Mouse (Mus musculus) testis, adult 2 months (tissue): ENCODE results near the gene Mov10. TPM values are rescaled to one million over a fixed set of nuclear protein-coding genes. Genes with fewer than 3 reads are reported as not detected.

Experiments
- H3K27ac ChIP-seq: fragments of 200-500 bp; 2 replicates; pipeline ENCODE4 v1.5.1; 2012; ENCODE audit warnings: low read depth, low read length; ENCODE audit not compliant: control insufficient read depth, insufficient read depth
- H3K27me3 ChIP-seq: fragments of 200-500 bp; 2 replicates; pipeline ENCODE4 v1.6.1; 2012; ENCODE audit warnings: mild to moderate bottlenecking, low read length, moderate library complexity; ENCODE audit not compliant: control insufficient read depth, insufficient read depth
- H3K36me3 ChIP-seq: fragments of 200-500 bp; 2 replicates; pipeline ENCODE4 v1.6.1; 2012; ENCODE audit warnings: mild to moderate bottlenecking, low read length; ENCODE audit not compliant: control insufficient read depth, insufficient read depth
- H3K4me1 ChIP-seq: fragments of 200-500 bp; 2 replicates; pipeline ENCODE4 v1.6.1; 2012; ENCODE audit warnings: low read length; ENCODE audit not compliant: control insufficient read depth, insufficient read depth
- H3K4me3 ChIP-seq: fragments of 200-500 bp; 2 replicates; pipeline ENCODE4 v1.5.1; 2012; ENCODE audit warnings: low read depth, mild to moderate bottlenecking, low read length, moderate library complexity, mixed read lengths; ENCODE audit not compliant: control insufficient read depth
- CTCF ChIP-seq: fragments of 200-500 bp; IDR thresholded peaks from 2 replicates; pipeline ENCODE4 v1.5.1; 2012; ENCODE audit warnings: low read depth, mild to moderate bottlenecking, inconsistent platforms, low read length, moderate library complexity; ENCODE audit not compliant: control insufficient read depth, insufficient read depth, insufficient replicate concordance
- POLR2A ChIP-seq: fragments of 200-500 bp; IDR thresholded peaks from 2 replicates; pipeline ENCODE4 v1.6.1; 2012; ENCODE audit warnings: low read depth, mild to moderate bottlenecking, inconsistent platforms, low read length, moderate library complexity; ENCODE audit not compliant: control insufficient read depth
- polyA plus RNA-seq: library from polyadenylated mRNA; depleted of rRNA; stranded (reverse); fragments of >200 nt; gene quantifications from 2 replicates; pipeline ENCODE4 v1.2.3, GENCODE M21; 2012

Gene Mov10
- polyA plus RNA-seq, 1 experiment = 8.7 TPM

GRCm38 (mm10) chr3:104788075-104788474 is 30.3 kb downstream of the Mov10 start, which contains the start of gene Rhoc:
Gene Rhoc (plus strand): TSS chr3:104788375.
- 0 out of 2 replicates have a peak within 1 kb of the TSS, but pooled peaks have one; percentile 5 for H3K27ac ChIP-seq
- H3K27me3 ChIP-seq = peaks cover 2% of the 10 kb centered on the region; the same call in 1 of the 2 replicates
- no peaks in the 10 kb centered on the region for H3K36me3 ChIP-seq
- peak within 1 kb of the TSS; percentile 83 for H3K4me3 ChIP-seq
- H3K4me1 ChIP-seq = peaks cover 16% of the 10 kb centered on the region
- no peak for TF ChIP-seq CTCF
- no peak for TF ChIP-seq POLR2A

GRCm38 (mm10) chr3:104785284-104785683 is 33.1 kb downstream of the Mov10 start:
- H3K36me3 ChIP-seq = no peaks in the 10 kb centered on the region
- H3K27me3 ChIP-seq = peaks cover 2% of the 10 kb centered on the region
- H3K4me3 ChIP-seq = no peak overlapping the region
- TF ChIP-seq CTCF (no peak), POLR2A (no peak)
- no peak overlapping the region for H3K27ac ChIP-seq
- peaks cover 30% of the 10 kb centered on the region for H3K4me1 ChIP-seq

- peaks cover 19% of the 10 kb centered on the region for H3K4me1 ChIP-seq
- no peaks in the 10 kb centered on the region for H3K36me3 ChIP-seq
- TF ChIP-seq POLR2A = no peak
- no peaks in the 10 kb centered on the region; the same call in 1 of the 2 replicates for H3K27me3 ChIP-seq
- H3K4me3 ChIP-seq = no peak overlapping the region; the same call in 1 of the 2 replicates
- no peak overlapping the region for H3K27ac ChIP-seq
These were observed 34.3 kb downstream of the Mov10 start for GRCm38 (mm10) chr3:104783971-104784500.

GRCm38 (mm10) chr3:104782061-104782681 is 36.2 kb downstream of the Mov10 start:
- TF ChIP-seq POLR2A (no peak), CTCF (no peak)
- H3K27ac ChIP-seq = no peak overlapping the region
- no peaks in the 10 kb centered on the region; the same call in 1 of the 2 replicates for H3K27me3 ChIP-seq
- H3K4me3 ChIP-seq = peak overlapping the region; percentile 89
- peaks cover 14% of the 10 kb centered on the region for H3K4me1 ChIP-seq
- H3K36me3 ChIP-seq = no peaks in the 10 kb centered on the region

GRCm38 (mm10) chr3:104781471-104781903 is 36.9 kb downstream of the Mov10 start, which contains the start of gene Fam19a3:
Gene Fam19a3 (minus strand): TSS chr3:104781840.
- Histone ChIP-seq H3K27me3 (no peaks in the 10 kb centered on the region; the same call in 1 of the 2 replicates), H3K36me3 (no peaks in the 10 kb centered on the region), H3K27ac (no peak within 1 kb of the TSS), H3K4me3 (peak within 1 kb of the TSS; percentile 89), H3K4me1 (peaks cover 18% of the 10 kb centered on the region)
- TF ChIP-seq POLR2A = no peak
- no peak for TF ChIP-seq CTCF

GRCm38 (mm10) chr3:104780561-104781420 is 37.6 kb downstream of the Mov10 start, which contains the start of gene Ppm1j:
Gene Ppm1j (plus strand): TSS chr3:104781056.
- TF ChIP-seq POLR2A = peak; percentile 22
- TF ChIP-seq CTCF = no peak
- Histone ChIP-seq H3K4me1 (peaks cover 18% of the 10 kb centered on the region), H3K27ac (no peak within 1 kb of the TSS)

GRCm38 (mm10) chr3:104779949-104780348 is 38.4 kb downstream of the Mov10 start:
- H3K4me3 ChIP-seq = peak overlapping the region; percentile 39
- peaks cover 18% of the 10 kb centered on the region for H3K4me1 ChIP-seq
- H3K27ac ChIP-seq = no peak overlapping the region
- no peaks in the 10 kb centered on the region for H3K36me3 ChIP-seq
- H3K27me3 ChIP-seq = no peaks in the 10 kb centered on the region; the same call in 1 of the 2 replicates
- TF ChIP-seq POLR2A (no peak), CTCF (peak; percentile 90)

More at GRCm38 (mm10) chr3:104780561-104781420, 37.6 kb downstream of the Mov10 start, which contains the start of gene Ppm1j:
- Histone ChIP-seq H3K4me3 (peak within 1 kb of the TSS; percentile 89), H3K27me3 (no peaks in the 10 kb centered on the region; the same call in 1 of the 2 replicates), H3K36me3 (no peaks in the 10 kb centered on the region)
